Comparison of ENCODE assay signal across 9 mouse cellular contexts in genomic region chr19:44692396-44692795, GRCm38 (mm10).
DNase-seq lines count a peak whose midpoint lies in the region; ATAC-seq and TF ChIP-seq lines count a peak whose summit lies in the region.
"Had no signal": no experiment of that assay in that cellular context is flagged by ENCODE, and none has a peak within 500 bp of the region (broad histone marks: within the 10 kb centered on the region; RNA-seq: fewer than 3 reads in every experiment).

No protein-coding gene starts in this region.

- H3K9ac ChIP-seq in kidney, embryonic 14.5 days (ENCODE audit: low read depth, low read length): no peak overlapping the region
- no peak overlapping the region for H3K9ac ChIP-seq in stomach, embryonic 15.5 days
- H3K9ac ChIP-seq: liver, embryonic 13.5 days had no signal

- peak; percentile 72; the same call in 1 of the 2 replicates for ATAC-seq in common myeloid progenitor, adult 5-6 weeks (replicated peaks; ENCODE audit: low read depth, poor library complexity, severe bottlenecking)
- ATAC-seq in kidney, embryonic 14.5 days (ENCODE audit: low FRiP score, low TSS enrichment): 0 out of 2 replicates have a peak, but pooled peaks have one; percentile 9
- ATAC-seq in stomach, embryonic 15.5 days (ENCODE audit: insufficient read depth, low FRiP score, low read depth): no peak

- H3K4me2 ChIP-seq in kidney, embryonic 14.5 days (replicated peaks; ENCODE audit: low read depth, low read length): peak overlapping the region; percentile 49
- H3K4me2 ChIP-seq in stomach, embryonic 15.5 days: peak overlapping the region; percentile 25; the same call in 1 of the 2 replicates
- H3K4me2 ChIP-seq: liver, embryonic 13.5 days had no signal

- no peaks in the 10 kb centered on the region for H3K9me3 ChIP-seq in heart, embryonic 10.5 days
- H3K9me3 ChIP-seq in kidney, embryonic 14.5 days (ENCODE audit: control insufficient read depth, low read length): no peaks in the 10 kb centered on the region
- H3K9me3 ChIP-seq in stomach, embryonic 15.5 days: no peaks in the 10 kb centered on the region
- H3K9me3 ChIP-seq: liver, embryonic 13.5 days had no signal

- H3K36me3 ChIP-seq in heart, embryonic 10.5 days: no peaks in the 10 kb centered on the region
- no peaks in the 10 kb centered on the region for H3K36me3 ChIP-seq in kidney, embryonic 14.5 days (ENCODE audit: control insufficient read depth, insufficient read depth, low read length)
- no peaks in the 10 kb centered on the region for H3K36me3 ChIP-seq in stomach, embryonic 15.5 days
- H3K36me3 ChIP-seq: liver, embryonic 13.5 days had no signal

- H3K4me1 ChIP-seq in heart, embryonic 10.5 days: peaks cover 6% of the 10 kb centered on the region
- no peaks in the 10 kb centered on the region; the same call in 1 of the 2 replicates for H3K4me1 ChIP-seq in kidney, embryonic 14.5 days (ENCODE audit: control insufficient read depth, insufficient read depth, low read length)
- H3K4me1 ChIP-seq in stomach, embryonic 15.5 days: no peaks in the 10 kb centered on the region

- H3K4me3 ChIP-seq in layer of hippocampus, adult 2 months: peak overlapping the region; percentile 44
- H3K4me3 ChIP-seq in heart, embryonic 10.5 days: peak overlapping the region; percentile 31
- peak overlapping the region; percentile 19; the same call in 1 of the 2 replicates for H3K4me3 ChIP-seq in kidney, embryonic 14.5 days (ENCODE audit: low read length)
- H3K4me3 ChIP-seq in stomach, embryonic 15.5 days (replicated peaks): no peak overlapping the region
- H3K4me3 ChIP-seq: liver, embryonic 13.5 days had no signal

- no peak for TF ChIP-seq CTCF in layer of hippocampus, adult 2 months (conservative IDR thresholded peaks at IDR 0.05)

- peak overlapping the region; percentile 63; the same call in 1 of the 2 replicates for H3K27ac ChIP-seq in layer of hippocampus, adult 2 months
- no peak overlapping the region for H3K27ac ChIP-seq in heart, embryonic 10.5 days
- H3K27ac ChIP-seq in kidney, embryonic 14.5 days (ENCODE audit: low read depth, low read length): no peak overlapping the region
- H3K27ac ChIP-seq in stomach, embryonic 15.5 days: no peak overlapping the region
- H3K27ac ChIP-seq: liver, embryonic 13.5 days had no signal

- WGBS in heart, embryonic 10.5 days: 1% methylated on average over 17 of the region's 17 CpGs
- under 1% methylated on average over 17 of the region's 17 CpGs for WGBS in kidney, embryonic 14.5 days
- under 1% methylated on average over 17 of the region's 17 CpGs for WGBS in stomach, embryonic 15.5 days

- DNase-seq in layer of hippocampus, adult 2 months (ENCODE audit: low spot score in 2 of 2): no peak
- no peak for DNase-seq in layer of hippocampus, adult 9-11 months
- no peak for DNase-seq in heart, embryonic 10.5 days (ENCODE audit: low spot score)
- DNase-seq in lung, postnatal 25 days (ENCODE audit: low spot score): peak; percentile 18
- DNase-seq in layer of hippocampus, adult 9-10 months (ENCODE audit: low spot score): no peak
- DNase-seq: liver, embryonic 13.5 days had no signal

- H3K27me3 ChIP-seq in heart, embryonic 10.5 days (ENCODE audit: insufficient read depth, poor library complexity, severe bottlenecking): peaks cover 92% of the 10 kb centered on the region
- H3K27me3 ChIP-seq in kidney, embryonic 14.5 days (ENCODE audit: control insufficient read depth, insufficient read depth, low read length): peaks cover 20% of the 10 kb centered on the region
- H3K27me3 ChIP-seq in stomach, embryonic 15.5 days (replicated peaks): peaks cover 63% of the 10 kb centered on the region
